Mouse (Mus musculus) myocyte (in vitro differentiated cells): ENCODE data around the gene Ahcyl1. TPM values are rescaled to one million over a fixed set of nuclear protein-coding genes. Genes with fewer than 3 reads are reported as not detected.
"Not testable (repeated sequence)": the region's sequence is repeated elsewhere in the genome, so short reads cannot be mapped to it uniquely, and the experiment has no call there.

ENCODE experiments used
- H3K27me3 ChIP-seq: one replicate; pipeline ENCODE4 v1.6.1; 2011; ENCODE audit not compliant: control insufficient read depth, insufficient read depth, insufficient read length
- H3K36me3 ChIP-seq: one replicate; pipeline ENCODE4 v1.6.1; 2011; ENCODE audit not compliant: control insufficient read depth, insufficient read depth
- H3K4me2 ChIP-seq: one replicate; pipeline ENCODE4 v1.6.1; 2011; ENCODE audit warnings: low read depth, control low read depth
- H3K4me3 ChIP-seq: one replicate; pipeline ENCODE4 v1.5.1; 2011; ENCODE audit warnings: mild to moderate bottlenecking, control low read depth, moderate library complexity
- H3K79me2 ChIP-seq: one replicate; pipeline ENCODE4 v1.6.1; 2011; ENCODE audit not compliant: control insufficient read depth, insufficient read depth
- H3ac ChIP-seq: one replicate; pipeline ENCODE4 v1.6.1; 2011; ENCODE audit not compliant: control insufficient read depth, insufficient read length
- CEBPB ChIP-seq: IDR thresholded peaks from 2 replicates; pipeline ENCODE4 v1.6.1; 2011; ENCODE audit warnings: mild to moderate bottlenecking, moderate library complexity; ENCODE audit not compliant: poor library complexity, insufficient read depth, severe bottlenecking
- E2F4 ChIP-seq: IDR thresholded peaks from one replicate; pipeline ENCODE4 v1.6.1; 2011; ENCODE audit warnings: mild to moderate bottlenecking, control low read depth, moderate library complexity; ENCODE audit not compliant: insufficient read depth
- MAX ChIP-seq: IDR thresholded peaks from one replicate; pipeline ENCODE4 v1.6.1; 2011; ENCODE audit warnings: low read depth, mild to moderate bottlenecking, control low read depth
- MYOD1 ChIP-seq, 3 experiments: IDR thresholded peaks; one replicate each; pipeline ENCODE4 v1.6.1; 2011; ENCODE audit warnings: control low read depth in 2 of 3, low read depth in 2 of 3, mild to moderate bottlenecking in 2 of 3, moderate library complexity in 1 of 3; ENCODE audit not compliant: insufficient read length in 2 of 3, control insufficient read depth in 1 of 3
- MYOG ChIP-seq, 3 experiments: IDR thresholded peaks; one replicate each; pipeline ENCODE4 v1.6.1; 2011; ENCODE audit warnings: control low read depth in 2 of 3, low read depth in 2 of 3, mild to moderate bottlenecking in 2 of 3; ENCODE audit not compliant: insufficient read length in 2 of 3, control insufficient read depth in 1 of 3, insufficient read depth in 1 of 3
- POLR2A ChIP-seq: IDR thresholded peaks from one replicate; pipeline ENCODE4 v1.6.1; 2011; ENCODE audit warnings: low read depth, mild to moderate bottlenecking, control low read depth, moderate library complexity; ENCODE audit not compliant: insufficient read length
- POLR2AphosphoS2 ChIP-seq: IDR thresholded peaks from one replicate; pipeline ENCODE4 v1.6.1; 2011; ENCODE audit warnings: low read depth, control low read depth; ENCODE audit not compliant: insufficient read length
- REST ChIP-seq: IDR thresholded peaks from one replicate; pipeline ENCODE4 v1.6.1; 2011; ENCODE audit warnings: mild to moderate bottlenecking, control low read depth, moderate library complexity; ENCODE audit not compliant: insufficient read depth, insufficient read length
- SRF ChIP-seq: IDR thresholded peaks from one replicate; pipeline ENCODE4 v1.6.1; 2011; ENCODE audit warnings: low read depth; ENCODE audit not compliant: control insufficient read depth, insufficient read length
- TCF12 ChIP-seq: IDR thresholded peaks from one replicate; pipeline ENCODE4 v1.6.1; 2011; ENCODE audit warnings: mild to moderate bottlenecking, control low read depth; ENCODE audit not compliant: poor library complexity, insufficient read depth, severe bottlenecking
- TCF3 ChIP-seq: IDR thresholded peaks from one replicate; pipeline ENCODE4 v1.6.1; 2011; ENCODE audit warnings: low read depth, control low read depth; ENCODE audit not compliant: insufficient read length
- USF1 ChIP-seq: IDR thresholded peaks from one replicate; pipeline ENCODE4 v1.6.1; 2011; ENCODE audit warnings: low read depth, mild to moderate bottlenecking, control low read depth, moderate library complexity
- polyA plus RNA-seq: library from polyadenylated mRNA; unstranded; fragments of >200 nt; fragmentation: generic; extraction: Trizol; gene quantifications from one replicate; pipeline ENCODE4 v1.2.1, GENCODE M21; 2012; ENCODE audit warnings: missing spikeins

Ahcyl1 gene
- polyA plus RNA-seq, 1 experiment, result 51.0 TPM

GRCm38 (mm10) chr3:107655491-107655890, 40.9 kb downstream of the Ahcyl1 start:
- no peak overlapping the region for H3K4me2 ChIP-seq
- peaks cover 16% of the 10 kb centered on the region for H3K36me3 ChIP-seq
- H3K27me3 ChIP-seq, result no peaks in the 10 kb centered on the region
- no peaks in the 10 kb centered on the region for H3K79me2 ChIP-seq
- H3ac ChIP-seq, result no peak overlapping the region
- TF ChIP-seq SRF, result no peak
- no peak for TF ChIP-seq CEBPB
- no peak for TF ChIP-seq TCF12
- TF ChIP-seq TCF3, result no peak
- no peak for TF ChIP-seq MYOD1 (IDR thresholded peaks at IDR 0.05; ENCODE audit: control insufficient read depth in 1 of 3, insufficient read length in 2 of 3, low read depth in 2 of 3)
- no peak for TF ChIP-seq USF1
- no peak for TF ChIP-seq E2F4
- no peak for TF ChIP-seq REST
- TF ChIP-seq MYOG (IDR thresholded peaks at IDR 0.05; ENCODE audit: control insufficient read depth in 1 of 3, insufficient read depth in 1 of 3, insufficient read length in 2 of 3, low read depth in 2 of 3), result no peak
- no peak for TF ChIP-seq POLR2AphosphoS2
- TF ChIP-seq MAX, result no peak
- no peak overlapping the region for H3K4me3 ChIP-seq

GRCm38 (mm10) chr3:107654861-107655260, 41.5 kb downstream of the Ahcyl1 start:
- Histone ChIP-seq H3ac (no peak overlapping the region), H3K79me2 (no peaks in the 10 kb centered on the region), H3K36me3 (peaks cover 10% of the 10 kb centered on the region), H3K27me3 (no peaks in the 10 kb centered on the region), H3K4me3 (no peak overlapping the region), H3K4me2 (no peak overlapping the region)
- TF ChIP-seq MAX (no peak), MYOG (IDR thresholded peaks at IDR 0.05; ENCODE audit: control insufficient read depth in 1 of 3, insufficient read depth in 1 of 3, insufficient read length in 2 of 3, low read depth in 2 of 3) (no peak), TCF12 (no peak), POLR2AphosphoS2 (no peak), REST (no peak), TCF3 (no peak), POLR2A (no peak), CEBPB (no peak), SRF (no peak), USF1 (no peak), E2F4 (no peak)

- Histone ChIP-seq H3K4me3 (no peak overlapping the region), H3K4me2 (no peak overlapping the region), H3K27me3 (no peaks in the 10 kb centered on the region), H3K79me2 (no peaks in the 10 kb centered on the region), H3ac (no peak overlapping the region), H3K36me3 (no peaks in the 10 kb centered on the region)
- TF ChIP-seq MAX (no peak), SRF (no peak), POLR2A (no peak), REST (no peak)
Measured at GRCm38 (mm10) chr3:107652968-107653367, 43.4 kb downstream of the Ahcyl1 start.

GRCm38 (mm10) chr3:107650276-107650675, 46.1 kb downstream of the Ahcyl1 start:
- not testable (repeated sequence) for H3K4me2 ChIP-seq, H3K27me3 ChIP-seq, H3ac ChIP-seq, H3K4me3 ChIP-seq, H3K36me3 ChIP-seq, H3K79me2 ChIP-seq

- TF ChIP-seq CEBPB (no peak), SRF (no peak), MYOD1 (IDR thresholded peaks at IDR 0.05; ENCODE audit: control insufficient read depth in 1 of 3, insufficient read length in 2 of 3, low read depth in 2 of 3) (no peak), MYOG (IDR thresholded peaks at IDR 0.05; ENCODE audit: control insufficient read depth in 1 of 3, insufficient read depth in 1 of 3, insufficient read length in 2 of 3, low read depth in 2 of 3) (no peak), MAX (no peak), TCF3 (no peak), POLR2A (no peak), REST (no peak), TCF12 (no peak), E2F4 (no peak), USF1 (no peak), POLR2AphosphoS2 (no peak)
Measured at GRCm38 (mm10) chr3:107646947-107647346, 49.4 kb downstream of the Ahcyl1 start.

GRCm38 (mm10) chr3:107637606-107638172, 58.7 kb downstream of the Ahcyl1 start:
- Histone ChIP-seq H3K4me3 (no peak overlapping the region), H3ac (no peak overlapping the region), H3K4me2 (no peak overlapping the region), H3K79me2 (no peaks in the 10 kb centered on the region), H3K27me3 (peaks cover 14% of the 10 kb centered on the region), H3K36me3 (no peaks in the 10 kb centered on the region)
- TF ChIP-seq MAX (no peak), REST (no peak), USF1 (no peak), TCF12 (no peak), POLR2AphosphoS2 (no peak), TCF3 (no peak), MYOD1 (IDR thresholded peaks at IDR 0.05; ENCODE audit: control insufficient read depth in 1 of 3, insufficient read length in 2 of 3, low read depth in 2 of 3) (no peak), E2F4 (no peak), CEBPB (no peak), MYOG (IDR thresholded peaks at IDR 0.05; ENCODE audit: control insufficient read depth in 1 of 3, insufficient read depth in 1 of 3, insufficient read length in 2 of 3, low read depth in 2 of 3) (no peak), SRF (no peak), POLR2A (no peak)

More at GRCm38 (mm10) chr3:107646947-107647346, 49.4 kb downstream of the Ahcyl1 start:
- Histone ChIP-seq H3K36me3 (no peaks in the 10 kb centered on the region), H3K27me3 (no peaks in the 10 kb centered on the region), H3K79me2 (no peaks in the 10 kb centered on the region), H3K4me2 (no peak overlapping the region), H3K4me3 (no peak overlapping the region), H3ac (no peak overlapping the region)
